Mouse (Mus musculus): ENCODE measurements around the gene Pla2g12a.

GRCm38 (mm10) chr3:129912025-129912424, 33.6 kb downstream of the Pla2g12a start:
- TF ChIP-seq CTCF (IDR thresholded peaks at IDR 0.05; ENCODE audit: control insufficient read depth, insufficient read depth, insufficient read length) = no peak
- no peak for TF ChIP-seq USF1 (IDR thresholded peaks at IDR 0.05; ENCODE audit: low read depth)
- TF ChIP-seq MYOD1 (IDR thresholded peaks at IDR 0.05; ENCODE audit: control insufficient read depth, insufficient read length, low read depth) = no peak
- TF ChIP-seq MAX (IDR thresholded peaks at IDR 0.05) = no peak
- TF ChIP-seq CEBPB (IDR thresholded peaks at IDR 0.05; ENCODE audit: low read depth) = no peak
- TF ChIP-seq FOSL1 (IDR thresholded peaks at IDR 0.05; ENCODE audit: insufficient read depth, low read length, poor library complexity, severe bottlenecking) = no peak

All from C2C12 (cell line).